Mouse (Mus musculus) G1E (cell line): Measurements from ENCODE around the gene Trp53bp1.

Experiments
- CTCF ChIP-seq: IDR thresholded peaks from 2 replicates; pipeline ENCODE4 v1.5.1; 2012; ENCODE audit warnings: low read depth, low read length, inconsistent platforms, mixed read lengths
- GATA1 ChIP-seq: IDR thresholded peaks from 2 replicates; pipeline ENCODE4 v1.6.1; 2012; ENCODE audit warnings: borderline replicate concordance, low read length, inconsistent platforms, mixed read lengths
- POLR2AphosphoS5 ChIP-seq: IDR thresholded peaks from 2 replicates; pipeline ENCODE4 v1.6.1; 2012; ENCODE audit warnings: low read depth, low read length, inconsistent platforms; ENCODE audit not compliant: insufficient replicate concordance
- TAL1 ChIP-seq: conservative IDR thresholded peaks from 2 replicates; pipeline ENCODE4 v1.6.1; 2012; ENCODE audit warnings: low read depth, low read length, inconsistent platforms, mixed read lengths

DNA sequence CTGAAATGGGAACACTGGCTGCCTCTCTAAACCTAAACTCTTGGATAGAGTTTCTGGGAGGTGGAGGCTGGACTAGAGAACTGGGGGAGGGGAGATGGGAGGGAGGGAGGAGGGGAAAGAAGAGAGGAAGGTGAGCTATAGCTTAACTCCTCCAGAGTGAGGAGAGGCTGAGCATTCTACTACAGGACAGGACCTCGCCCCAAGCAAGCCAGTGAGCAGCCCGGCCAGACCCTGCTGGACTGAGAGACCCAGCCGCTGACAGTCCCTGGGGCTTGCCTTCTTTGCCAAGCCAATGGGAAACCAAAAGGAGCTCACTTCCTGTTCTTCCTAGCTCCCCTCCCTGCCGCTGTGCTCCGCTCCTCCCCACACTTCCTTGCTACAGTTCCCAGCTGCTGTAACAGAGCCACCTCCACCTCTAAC is 37.8 kb upstream of the Trp53bp1 start:
- TF ChIP-seq CTCF: no peak
- TF ChIP-seq POLR2AphosphoS5: no peak
- TF ChIP-seq GATA1: no peak
- no peak for TF ChIP-seq TAL1
